Comparison of ENCODE assay signal across 26 mouse cellular contexts in genomic region chr5:92321631-92322400, GRCm38 (mm10). TPM values are rescaled to one million over a fixed set of nuclear protein-coding genes. Genes with fewer than 3 reads are reported as not detected.
A peak's percentile ranks its signal among the peaks of the same experiment; 100 is the strongest.
DNase-seq lines count a peak whose midpoint lies in the region; ATAC-seq and TF ChIP-seq lines count a peak whose summit lies in the region.
"Had no signal": no experiment of that assay in that cellular context is flagged by ENCODE, and none has a peak within 500 bp of the region (broad histone marks: within the 10 kb centered on the region; RNA-seq: fewer than 3 reads in every experiment).

No protein-coding gene starts in this region.

- no peak for TF ChIP-seq EP300 in lung, postnatal 0 days (IDR thresholded peaks at IDR 0.05)

- H3K27me3 ChIP-seq in lung, postnatal 0 days (replicated peaks; ENCODE audit: insufficient read depth, low read length): no peaks in the 10 kb centered on the region
- H3K27me3 ChIP-seq: midbrain, embryonic 13.5 days; neural tube, embryonic 15.5 days had no signal

- H3K4me3 ChIP-seq in lung, postnatal 0 days (ENCODE audit: low read depth, low read length): no peak overlapping the region
- H3K4me3 ChIP-seq: forebrain, embryonic 10.5 days; midbrain, embryonic 13.5 days; myocyte; neural tube, embryonic 15.5 days had no signal

- H3K36me3 ChIP-seq in lung, postnatal 0 days (ENCODE audit: insufficient read depth, low read length): no peaks in the 10 kb centered on the region
- H3K36me3 ChIP-seq: forebrain, embryonic 10.5 days; midbrain, embryonic 13.5 days; neural tube, embryonic 15.5 days had no signal

- no peaks in the 10 kb centered on the region for H3K9me3 ChIP-seq in lung, postnatal 0 days (ENCODE audit: low read length)
- H3K9me3 ChIP-seq: forebrain, embryonic 10.5 days; midbrain, embryonic 13.5 days; neural tube, embryonic 15.5 days had no signal

- DNase-seq in kidney, adult 11 months: peak; percentile 9
- no peak for DNase-seq in kidney, adult 8-10 months
- DNase-seq in lung, postnatal 0 days (ENCODE audit: low spot score): peak; percentile 57
- no peak for DNase-seq in lung, postnatal 10 days
- peak; percentile 98 for DNase-seq in gonadal fat pad, adult 2 months (ENCODE audit: low read depth)
- DNase-seq in right cerebral cortex, postnatal 36 days (ENCODE audit: low spot score in 2 of 2): no peak
- DNase-seq: cerebellum, adult 8-10 months; gastrocnemius, postnatal 14 days; layer of hippocampus, postnatal 36 days; right cerebral cortex, postnatal 4 days; thymus, postnatal 36 days had no signal

- H3K9ac ChIP-seq in lung, postnatal 0 days (replicated peaks; ENCODE audit: low read depth): no peak overlapping the region
- H3K9ac ChIP-seq: liver, embryonic 14.5 days; midbrain, embryonic 13.5 days; neural tube, embryonic 15.5 days had no signal

- WGBS in lung, postnatal 0 days: 56% methylated on average over 8 of the region's 8 CpGs

- ATAC-seq in lung, postnatal 0 days: 0 out of 2 replicates have a peak, but pooled peaks have one; percentile 23
- peak; percentile 16; the same call in 1 of the 2 replicates for ATAC-seq in megakaryocyte progenitor cell, adult 5-6 weeks (replicated peaks; ENCODE audit: poor library complexity)
- no peak for ATAC-seq in erythroid progenitor cell, adult 5-6 weeks (replicated peaks; ENCODE audit: low FRiP score, poor library complexity, severe bottlenecking)
- ATAC-seq: hindbrain, embryonic 16.5 days; midbrain, embryonic 13.5 days had no signal

- H3K27ac ChIP-seq in lung, postnatal 0 days (ENCODE audit: low read length): no peak overlapping the region
- H3K27ac ChIP-seq: forebrain, embryonic 10.5 days; liver, embryonic 14.5 days; midbrain, embryonic 13.5 days; neural tube, embryonic 15.5 days had no signal

- TF ChIP-seq CTCF in lung, postnatal 0 days (IDR thresholded peaks at IDR 0.05): peak; percentile 14; the same call in 1 of the 2 replicates

- H3K4me2 ChIP-seq in lung, postnatal 0 days (replicated peaks; ENCODE audit: low read depth, low read length): no peak overlapping the region
- H3K4me2 ChIP-seq: heart, embryonic 11.5 days; midbrain, embryonic 13.5 days; neural tube, embryonic 15.5 days had no signal

- H3K4me1 ChIP-seq in lung, postnatal 0 days (ENCODE audit: insufficient read depth, low read depth, low read length): no peaks in the 10 kb centered on the region
- H3K4me1 ChIP-seq: forebrain, embryonic 10.5 days; midbrain, embryonic 13.5 days; neural tube, embryonic 15.5 days had no signal

RNA-seq across cellular contexts. Expression of gene Cxcl9, which starts 6.1 kb away (rescaled TPM):
- not detected in 2 replicates for polyA plus RNA-seq in lung, postnatal 0 days (2015; fragmentation: Nextera tagmentation; extraction: Ambion mirVana)
- 25.1 and 33.4 TPM in 2 replicates for polyA plus RNA-seq in gonadal fat pad, adult 2 months (2012; rRNA removed)
- 0.37 and 1.2 TPM in 2 replicates for total RNA-seq in megakaryocyte progenitor cell, adult 5-6 weeks (2015)
- 0.27 and 0.33 TPM in 2 replicates for total RNA-seq in megakaryocyte progenitor cell, adult 5-6 weeks (2017)
- total RNA-seq in erythroid progenitor cell, adult 5-6 weeks (2015; ENCODE audit: low replicate concordance): 0.84 and 2.5 TPM in 2 replicates
- 1.4 and 23.5 TPM in 2 replicates for total RNA-seq in erythroid progenitor cell, adult 5-6 weeks (2017; ENCODE audit: low replicate concordance)
- total RNA-seq: layer of hippocampus, adult 18-20 months; layer of hippocampus, postnatal 36 days; left cerebral cortex, postnatal 25 days had no signal
- polyA plus RNA-seq: embryonic facial prominence, embryonic 11.5 days; forebrain, embryonic 10.5 days; heart, embryonic 11.5 days; hindbrain, embryonic 16.5 days; midbrain, embryonic 13.5 days; neural tube, embryonic 15.5 days had no signal

RNA-seq across cellular contexts. Expression of gene Art3, which starts 9.8 kb away (rescaled TPM):
- 37.0 and 46.5 TPM in 2 replicates for polyA plus RNA-seq in lung, postnatal 0 days (2015; fragmentation: Nextera tagmentation; extraction: Ambion mirVana)
- polyA plus RNA-seq in gonadal fat pad, adult 2 months (2012; rRNA removed): 97.5 and 121 TPM in 2 replicates
- 1.2 and 1.5 TPM in 2 replicates for total RNA-seq in megakaryocyte progenitor cell, adult 5-6 weeks (2015)
- 0.54 TPM in 1 of 2 replicates, not detected in the other for total RNA-seq in megakaryocyte progenitor cell, adult 5-6 weeks (2017)
- total RNA-seq in erythroid progenitor cell, adult 5-6 weeks (2015; ENCODE audit: low replicate concordance): not detected in 2 replicates
- total RNA-seq in erythroid progenitor cell, adult 5-6 weeks (2017; ENCODE audit: low replicate concordance): not detected in 2 replicates
- total RNA-seq: common myeloid progenitor, adult 5-6 weeks had no signal

RNA-seq across cellular contexts. Expression of gene Sdad1, which starts 11.5 kb away (rescaled TPM):
- 14.8 and 15.0 TPM in 2 replicates for polyA plus RNA-seq in lung, postnatal 0 days (2015; fragmentation: Nextera tagmentation; extraction: Ambion mirVana)
- polyA plus RNA-seq in gonadal fat pad, adult 2 months (2012; rRNA removed): 9.0 and 12.7 TPM in 2 replicates
- total RNA-seq in megakaryocyte progenitor cell, adult 5-6 weeks (2015): 39.5 and 46.5 TPM in 2 replicates
- total RNA-seq in megakaryocyte progenitor cell, adult 5-6 weeks (2017): 69.5 and 86.2 TPM in 2 replicates
- total RNA-seq in erythroid progenitor cell, adult 5-6 weeks (2015; ENCODE audit: low replicate concordance): 7.9 and 8.0 TPM in 2 replicates
- total RNA-seq in erythroid progenitor cell, adult 5-6 weeks (2017; ENCODE audit: low replicate concordance): 6.9 and 8.0 TPM in 2 replicates

RNA-seq across cellular contexts. Expression of gene Cxcl10, which starts 26.9 kb away (rescaled TPM):
- 0.49 and 3.1 TPM in 2 replicates for polyA plus RNA-seq in lung, postnatal 0 days (2015; fragmentation: Nextera tagmentation; extraction: Ambion mirVana)
- polyA plus RNA-seq in gonadal fat pad, adult 2 months (2012; rRNA removed): 4.6 and 7.0 TPM in 2 replicates
- 4.7 and 10.5 TPM in 2 replicates for total RNA-seq in megakaryocyte progenitor cell, adult 5-6 weeks (2015)
- 1.3 and 5.3 TPM in 2 replicates for total RNA-seq in megakaryocyte progenitor cell, adult 5-6 weeks (2017)
- total RNA-seq in erythroid progenitor cell, adult 5-6 weeks (2015; ENCODE audit: low replicate concordance): 6.1 and 18.4 TPM in 2 replicates
- total RNA-seq in erythroid progenitor cell, adult 5-6 weeks (2017; ENCODE audit: low replicate concordance): 1.7 and 2.8 TPM in 2 replicates
- total RNA-seq: heart, postnatal 25 days; layer of hippocampus, adult 18-20 months; layer of hippocampus, postnatal 36 days; left cerebral cortex, postnatal 25 days had no signal
- polyA plus RNA-seq: forebrain, embryonic 10.5 days; testis, adult 2 months had no signal

RNA-seq across cellular contexts. Expression of gene Naaa, which starts 43.8 kb away (rescaled TPM):
- polyA plus RNA-seq in lung, postnatal 0 days (2015; fragmentation: Nextera tagmentation; extraction: Ambion mirVana): 27.2 and 27.8 TPM in 2 replicates
- polyA plus RNA-seq in gonadal fat pad, adult 2 months (2012; rRNA removed): 43.8 and 55.8 TPM in 2 replicates
- total RNA-seq in megakaryocyte progenitor cell, adult 5-6 weeks (2015): 12.0 and 15.0 TPM in 2 replicates
- total RNA-seq in megakaryocyte progenitor cell, adult 5-6 weeks (2017): 7.1 and 13.5 TPM in 2 replicates
- 8.8 and 26.7 TPM in 2 replicates for total RNA-seq in erythroid progenitor cell, adult 5-6 weeks (2015; ENCODE audit: low replicate concordance)
- 7.8 and 8.3 TPM in 2 replicates for total RNA-seq in erythroid progenitor cell, adult 5-6 weeks (2017; ENCODE audit: low replicate concordance)

Comparison
In these comparisons a context has a peak if more than half of its experiments do, and no peak if none do; other contexts are left out.
1. DNase-seq: peak in kidney, adult 11 months (single experiment), lung, postnatal 0 days (single experiment) and gonadal fat pad, adult 2 months (single experiment); none in kidney, adult 8-10 months (0 of 2), lung, postnatal 10 days (single experiment) and right cerebral cortex, postnatal 36 days (0 of 2).
2. RNA of gene Sdad1, which starts 11.5 kb away (total RNA-seq): 39.5 to 86.2 TPM in megakaryocyte progenitor cell, adult 5-6 weeks; 6.9 to 8.0 TPM in erythroid progenitor cell, adult 5-6 weeks; every median in the first group is over 4 times any median in the second.